Mouse (Mus musculus) lung, embryonic 15.5 days (tissue): ENCODE data around the gene Raly. TPM values are rescaled to one million over a fixed set of nuclear protein-coding genes. Genes with fewer than 3 reads are reported as not detected.

Experiments
- ATAC-seq: fragments of 200-750 bp; cut with Nextera tagmentation; 2 replicates; pipeline ENCODE4 v1.8.0; 2017; ENCODE audit warnings: moderate number of reproducible peaks, borderline replicate concordance; ENCODE audit not compliant: low FRiP score, low TSS enrichment; ENCODE audit errors: extremely low read depth
- H3K27ac ChIP-seq: fragments of 300-500 bp; sonication (generic); 2 replicates; pipeline ENCODE4 v1.5.1; 2015; ENCODE audit warnings: moderate library complexity, mild to moderate bottlenecking, inconsistent platforms
- H3K27me3 ChIP-seq: fragments of 300-500 bp; sonication (generic); 2 replicates; pipeline ENCODE4 v1.6.1; 2015; ENCODE audit warnings: inconsistent platforms
- H3K36me3 ChIP-seq: fragments of 300-500 bp; sonication (generic); 2 replicates; pipeline ENCODE4 v1.6.1; 2015; ENCODE audit warnings: inconsistent platforms
- H3K4me1 ChIP-seq: fragments of 300-500 bp; sonication (generic); 2 replicates; pipeline ENCODE4 v1.6.1; 2015; ENCODE audit warnings: inconsistent platforms
- H3K4me2 ChIP-seq: fragments of 300-500 bp; sonication (generic); 2 replicates; pipeline ENCODE4 v1.6.1; 2015; ENCODE audit warnings: inconsistent platforms, mild to moderate bottlenecking, moderate library complexity
- H3K4me3 ChIP-seq: fragments of 300-500 bp; sonication (generic); 2 replicates; pipeline ENCODE4 v1.5.1; 2015; ENCODE audit warnings: mild to moderate bottlenecking, inconsistent platforms
- H3K9ac ChIP-seq: fragments of 300-500 bp; sonication (generic); 2 replicates; pipeline ENCODE4 v1.6.1; 2015; ENCODE audit warnings: inconsistent platforms
- H3K9me3 ChIP-seq: fragments of 300-500 bp; sonication (generic); 2 replicates; pipeline ENCODE4 v1.6.1; 2016; ENCODE audit warnings: inconsistent platforms
- WGBS: fragments of 180-500 bp; shearing (Covaris S2); methylation state at CpG from one replicate; pipeline ENCODE4 v1.1.7; 2015; 5-methylcytosine and 5-hydroxymethylcytosine counted together
- polyA plus RNA-seq: library from polyadenylated mRNA; unstranded; fragments of >200 nt; fragmentation: Nextera tagmentation; extraction: Ambion mirVana; gene quantifications from 2 replicates; pipeline ENCODE4 v1.2.1, GENCODE M21; 2015

Gene Raly
- polyA plus RNA-seq, 1 experiment from 2014 or later: 48.0 TPM

GRCm38 (mm10) chr2:154817788-154818187 lies 26.9 kb downstream of the Raly start:
- peaks cover 16% of the 10 kb centered on the region for H3K4me1 ChIP-seq

GRCm38 (mm10) chr2:154818599-154818998 lies 27.7 kb downstream of the Raly start:
- H3K4me2 ChIP-seq: no peak overlapping the region
- H3K4me3 ChIP-seq: no peak overlapping the region
- no peaks in the 10 kb centered on the region for H3K9me3 ChIP-seq
- H3K4me1 ChIP-seq: peaks cover 16% of the 10 kb centered on the region
- 53% methylated on average over 1 of the region's 1 CpGs for WGBS
- H3K27me3 ChIP-seq: no peaks in the 10 kb centered on the region
- no peak overlapping the region for H3K9ac ChIP-seq
- no peaks in the 10 kb centered on the region for H3K36me3 ChIP-seq
- ATAC-seq: no peak
- H3K27ac ChIP-seq: no peak overlapping the region

More at GRCm38 (mm10) chr2:154817788-154818187, 26.9 kb downstream of the Raly start:
- Histone ChIP-seq H3K9me3 (no peaks in the 10 kb centered on the region), H3K27ac (no peak overlapping the region), H3K36me3 (no peaks in the 10 kb centered on the region), H3K4me3 (no peak overlapping the region), H3K9ac (no peak overlapping the region), H3K27me3 (no peaks in the 10 kb centered on the region), H3K4me2 (no peak overlapping the region)
- ATAC-seq: no peak
- WGBS: 36% methylated on average over 1 of the region's 1 CpGs

GRCm38 (mm10) chr2:154820346-154820745 lies 29.4 kb downstream of the Raly start:
- Histone ChIP-seq H3K4me2 (no peak overlapping the region), H3K27ac (no peak overlapping the region)
- WGBS: 52% methylated on average over 1 of the region's 1 CpGs

GRCm38 (mm10) chr2:154826054-154826538 lies 35.2 kb downstream of the Raly start:
- ATAC-seq: no peak
- Histone ChIP-seq H3K27me3 (no peaks in the 10 kb centered on the region), H3K36me3 (no peaks in the 10 kb centered on the region), H3K4me2 (no peak overlapping the region), H3K9me3 (no peaks in the 10 kb centered on the region), H3K9ac (no peak overlapping the region), H3K4me3 (no peak overlapping the region), H3K4me1 (0 out of 2 replicates have a peak, but pooled peaks cover 3% of the 10 kb centered on the region), H3K27ac (no peak overlapping the region)
- WGBS: 76% methylated on average over 1 of the region's 1 CpGs

More at GRCm38 (mm10) chr2:154820346-154820745, 29.4 kb downstream of the Raly start:
- Histone ChIP-seq H3K36me3 (no peaks in the 10 kb centered on the region), H3K9ac (no peak overlapping the region), H3K9me3 (no peaks in the 10 kb centered on the region), H3K4me1 (peaks cover 16% of the 10 kb centered on the region), H3K27me3 (no peaks in the 10 kb centered on the region), H3K4me3 (no peak overlapping the region)
- ATAC-seq: no peak

GRCm38 (mm10) chr2:154827521-154827920 lies 36.6 kb downstream of the Raly start:
- H3K9ac ChIP-seq: no peak overlapping the region
- no peak overlapping the region for H3K4me3 ChIP-seq
- H3K36me3 ChIP-seq: no peaks in the 10 kb centered on the region
- 63% methylated on average over 4 of the region's 4 CpGs for WGBS
- H3K4me2 ChIP-seq: no peak overlapping the region
- H3K4me1 ChIP-seq: 0 out of 2 replicates have a peak, but pooled peaks cover 3% of the 10 kb centered on the region
- H3K9me3 ChIP-seq: no peaks in the 10 kb centered on the region
- no peak overlapping the region for H3K27ac ChIP-seq
- H3K27me3 ChIP-seq: no peaks in the 10 kb centered on the region
- no peak for ATAC-seq

GRCm38 (mm10) chr2:154832471-154832870 lies 41.6 kb downstream of the Raly start:
- no peak for ATAC-seq
- H3K4me1 ChIP-seq: peaks cover 4% of the 10 kb centered on the region; the same call in 1 of the 2 replicates
- H3K9ac ChIP-seq: no peak overlapping the region
- H3K27me3 ChIP-seq: no peaks in the 10 kb centered on the region
- no peaks in the 10 kb centered on the region; the same call in 1 of the 2 replicates for H3K9me3 ChIP-seq
- no peak overlapping the region for H3K4me3 ChIP-seq
- H3K4me2 ChIP-seq: no peak overlapping the region
- H3K27ac ChIP-seq: no peak overlapping the region
- 54% methylated on average over 4 of the region's 4 CpGs for WGBS
- H3K36me3 ChIP-seq: no peaks in the 10 kb centered on the region

- no peaks in the 10 kb centered on the region for H3K36me3 ChIP-seq
- H3K4me2 ChIP-seq: no peak overlapping the region
- 91% methylated on average over 6 of the region's 6 CpGs for WGBS
- no peak for ATAC-seq
- no peak overlapping the region for H3K27ac ChIP-seq
- H3K27me3 ChIP-seq: no peaks in the 10 kb centered on the region
- H3K9me3 ChIP-seq: no peaks in the 10 kb centered on the region; the same call in 1 of the 2 replicates
- no peak overlapping the region for H3K4me3 ChIP-seq
- H3K9ac ChIP-seq: no peak overlapping the region
- H3K4me1 ChIP-seq: peaks cover 2% of the 10 kb centered on the region; the same call in 1 of the 2 replicates
Observed at GRCm38 (mm10) chr2:154834149-154834865, 43.4 kb downstream of the Raly start.

GRCm38 (mm10) chr2:154836537-154836936 lies 45.6 kb downstream of the Raly start:
- ATAC-seq: no peak
- H3K36me3 ChIP-seq: 0 out of 2 replicates have a peak, but pooled peaks cover 3% of the 10 kb centered on the region
- 89% methylated on average over 2 of the region's 2 CpGs for WGBS
- no peak overlapping the region for H3K9ac ChIP-seq
- H3K4me3 ChIP-seq: no peak overlapping the region
- no peaks in the 10 kb centered on the region for H3K27me3 ChIP-seq
- no peak overlapping the region for H3K4me2 ChIP-seq
- H3K9me3 ChIP-seq: peaks cover 6% of the 10 kb centered on the region; the same call in 1 of the 2 replicates
- H3K4me1 ChIP-seq: peaks cover 2% of the 10 kb centered on the region; the same call in 1 of the 2 replicates
- no peak overlapping the region for H3K27ac ChIP-seq

- H3K9me3 ChIP-seq: no peaks in the 10 kb centered on the region
- H3K4me1 ChIP-seq: no peaks in the 10 kb centered on the region
- no peak overlapping the region for H3K4me3 ChIP-seq
- H3K4me2 ChIP-seq: no peak overlapping the region
- no peaks in the 10 kb centered on the region for H3K27me3 ChIP-seq
- no peak overlapping the region for H3K9ac ChIP-seq
- H3K36me3 ChIP-seq: 0 out of 2 replicates have a peak, but pooled peaks cover 5% of the 10 kb centered on the region
- ATAC-seq: no peak
- H3K27ac ChIP-seq: no peak overlapping the region
Observed at GRCm38 (mm10) chr2:154848086-154848485, 57.2 kb downstream of the Raly start.

- no peaks in the 10 kb centered on the region for H3K9me3 ChIP-seq
- no peak for ATAC-seq
- no peaks in the 10 kb centered on the region for H3K27me3 ChIP-seq
- H3K9ac ChIP-seq: no peak overlapping the region
- H3K27ac ChIP-seq: no peak overlapping the region
- 56% methylated on average over 1 of the region's 1 CpGs for WGBS
- H3K4me3 ChIP-seq: no peak overlapping the region
- peaks cover 31% of the 10 kb centered on the region for H3K36me3 ChIP-seq
- H3K4me1 ChIP-seq: 0 out of 2 replicates have a peak, but pooled peaks cover 2% of the 10 kb centered on the region
- H3K4me2 ChIP-seq: no peak overlapping the region
Observed at GRCm38 (mm10) chr2:154855383-154855782, 64.5 kb downstream of the Raly start.

- no peaks in the 10 kb centered on the region for H3K27me3 ChIP-seq
- no peak overlapping the region for H3K27ac ChIP-seq
- no peak for ATAC-seq
- H3K4me1 ChIP-seq: no peaks in the 10 kb centered on the region
- no peaks in the 10 kb centered on the region for H3K9me3 ChIP-seq
- H3K9ac ChIP-seq: no peak overlapping the region
- 89% methylated on average over 13 of the region's 13 CpGs for WGBS
- no peak overlapping the region for H3K4me3 ChIP-seq
- H3K36me3 ChIP-seq: peaks cover 90% of the 10 kb centered on the region
- H3K4me2 ChIP-seq: no peak overlapping the region
Observed at GRCm38 (mm10) chr2:154863672-154864071, 72.8 kb downstream of the Raly start.

- ATAC-seq: no peak
- WGBS: 67% methylated on average over 3 of the region's 3 CpGs
- Histone ChIP-seq H3K36me3 (peaks cover 91% of the 10 kb centered on the region), H3K9me3 (no peaks in the 10 kb centered on the region), H3K4me1 (no peaks in the 10 kb centered on the region), H3K4me2 (no peak overlapping the region), H3K27ac (no peak overlapping the region), H3K9ac (no peak overlapping the region), H3K27me3 (no peaks in the 10 kb centered on the region), H3K4me3 (no peak overlapping the region)
Observed at GRCm38 (mm10) chr2:154865696-154866095, 74.8 kb downstream of the Raly start.
